Comparison of ENCODE assay signal across 14 mouse cellular contexts in the genomic region with DNA sequence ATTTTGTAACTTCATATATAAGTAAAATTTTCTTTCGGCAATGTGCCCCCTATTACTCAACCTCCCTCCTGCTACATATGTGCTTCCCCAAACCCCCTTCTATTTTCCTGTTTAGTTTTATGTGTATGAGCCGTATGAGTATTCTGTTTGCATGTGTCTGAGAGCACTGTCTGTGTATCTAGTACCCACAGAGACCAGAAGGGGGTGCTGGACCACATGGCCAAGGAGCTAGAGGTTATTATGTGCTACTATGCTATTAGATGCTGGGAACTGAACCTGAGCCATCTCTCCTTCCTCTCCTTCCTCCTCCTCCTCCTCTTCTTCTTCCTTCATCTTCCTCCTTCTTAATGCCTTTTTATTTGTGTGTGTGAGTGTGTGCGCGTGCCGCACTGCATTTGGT. TPM values are rescaled to one million over a fixed set of nuclear protein-coding genes. Genes with fewer than 3 reads are reported as not detected.
A peak's percentile ranks its signal among the peaks of the same experiment; 100 is the strongest.
DNase-seq lines count a peak whose midpoint lies in the region; ATAC-seq and TF ChIP-seq lines count a peak whose summit lies in the region.
"Had no signal": no experiment of that assay in that cellular context is flagged by ENCODE, and none has a peak within 500 bp of the region (broad histone marks: within the 10 kb centered on the region; RNA-seq: fewer than 3 reads in every experiment).

No protein-coding gene starts in this region.

- no peaks in the 10 kb centered on the region for H3K4me1 ChIP-seq in hindbrain, postnatal 0 days (ENCODE audit: insufficient read depth, low read length)
- peaks cover 9% of the 10 kb centered on the region for H3K4me1 ChIP-seq in hindbrain, embryonic 12.5 days
- no peaks in the 10 kb centered on the region for H3K4me1 ChIP-seq in lung, postnatal 0 days (ENCODE audit: insufficient read depth, low read depth, low read length)
- peaks cover 5% of the 10 kb centered on the region; the same call in 1 of the 2 replicates for H3K4me1 ChIP-seq in midbrain, embryonic 15.5 days
- H3K4me1 ChIP-seq: embryonic facial prominence, embryonic 15.5 days had no signal

- H3K9me3 ChIP-seq in hindbrain, postnatal 0 days (ENCODE audit: low read length) = no peaks in the 10 kb centered on the region
- no peaks in the 10 kb centered on the region for H3K9me3 ChIP-seq in hindbrain, embryonic 12.5 days (replicated peaks)
- no peaks in the 10 kb centered on the region for H3K9me3 ChIP-seq in lung, postnatal 0 days (ENCODE audit: low read length)
- no peaks in the 10 kb centered on the region for H3K9me3 ChIP-seq in midbrain, embryonic 15.5 days
- H3K9me3 ChIP-seq: embryonic facial prominence, embryonic 15.5 days; heart, embryonic 15.5 days had no signal

- H3K27ac ChIP-seq in hindbrain, postnatal 0 days = no peak overlapping the region
- no peak overlapping the region for H3K27ac ChIP-seq in hindbrain, embryonic 12.5 days
- H3K27ac ChIP-seq in lung, postnatal 0 days (ENCODE audit: low read length) = no peak overlapping the region
- H3K27ac ChIP-seq in midbrain, embryonic 15.5 days = no peak overlapping the region
- H3K27ac ChIP-seq: embryonic facial prominence, embryonic 15.5 days; heart, embryonic 15.5 days had no signal

- H3K4me2 ChIP-seq in hindbrain, postnatal 0 days (ENCODE audit: low read depth, low read length) = no peak overlapping the region
- no peak overlapping the region for H3K4me2 ChIP-seq in hindbrain, embryonic 12.5 days (replicated peaks)
- H3K4me2 ChIP-seq in lung, postnatal 0 days (replicated peaks; ENCODE audit: low read depth, low read length) = no peak overlapping the region
- no peak overlapping the region for H3K4me2 ChIP-seq in midbrain, embryonic 15.5 days
- H3K4me2 ChIP-seq: embryonic facial prominence, embryonic 15.5 days; heart, embryonic 15.5 days had no signal

- TF ChIP-seq CTCF in hindbrain, postnatal 0 days (IDR thresholded peaks at IDR 0.05; ENCODE audit: low read depth) = peak; percentile 34; the same call in 1 of the 2 replicates
- peak; percentile 40 for TF ChIP-seq CTCF in lung, postnatal 0 days (IDR thresholded peaks at IDR 0.05)

- no peak for TF ChIP-seq EP300 in lung, postnatal 0 days (IDR thresholded peaks at IDR 0.05)

- H3K9ac ChIP-seq in hindbrain, postnatal 0 days (replicated peaks; ENCODE audit: low read length) = no peak overlapping the region
- H3K9ac ChIP-seq in hindbrain, embryonic 12.5 days = no peak overlapping the region
- no peak overlapping the region for H3K9ac ChIP-seq in lung, postnatal 0 days (replicated peaks; ENCODE audit: low read depth)
- no peak overlapping the region for H3K9ac ChIP-seq in midbrain, embryonic 15.5 days
- H3K9ac ChIP-seq: embryonic facial prominence, embryonic 15.5 days; heart, embryonic 15.5 days had no signal

- DNase-seq in hindbrain, postnatal 0 days (ENCODE audit: low spot score) = no peak
- DNase-seq in lung, postnatal 0 days (ENCODE audit: low spot score) = no peak
- no peak for DNase-seq in lung, postnatal 4 days
- DNase-seq in ES-CJ7 (ENCODE audit: low read depth, low spot score) = peak; percentile 58
- DNase-seq in induced T-regulatory cell, adult 2 months (ENCODE audit: low read depth) = peak; percentile 32
- no peak for DNase-seq in adrenal gland, postnatal 10 days
- DNase-seq: kidney, postnatal 36 days; right cerebral cortex, postnatal 25 days had no signal

- 92% methylated on average over 5 of the region's 5 CpGs for WGBS in hindbrain, postnatal 0 days
- 93% methylated on average over 5 of the region's 5 CpGs for WGBS in hindbrain, embryonic 12.5 days
- WGBS in lung, postnatal 0 days = 91% methylated on average over 5 of the region's 5 CpGs
- WGBS in midbrain, embryonic 15.5 days = 91% methylated on average over 5 of the region's 5 CpGs

- no peak for ATAC-seq in hindbrain, postnatal 0 days
- no peak for ATAC-seq in hindbrain, embryonic 12.5 days (ENCODE audit: low FRiP score)
- no peak for ATAC-seq in lung, postnatal 0 days
- no peak for ATAC-seq in midbrain, embryonic 15.5 days (replicated peaks)
- ATAC-seq: forebrain, embryonic 14.5 days had no signal

- H3K4me3 ChIP-seq in hindbrain, postnatal 0 days (ENCODE audit: low read length) = no peak overlapping the region
- H3K4me3 ChIP-seq in hindbrain, embryonic 12.5 days = no peak overlapping the region
- no peak overlapping the region for H3K4me3 ChIP-seq in lung, postnatal 0 days (ENCODE audit: low read depth, low read length)
- no peak overlapping the region for H3K4me3 ChIP-seq in midbrain, embryonic 15.5 days
- H3K4me3 ChIP-seq: embryonic facial prominence, embryonic 15.5 days; heart, embryonic 15.5 days had no signal

- H3K36me3 ChIP-seq in hindbrain, postnatal 0 days (ENCODE audit: insufficient read depth, low read length) = no peaks in the 10 kb centered on the region
- H3K36me3 ChIP-seq in hindbrain, embryonic 12.5 days = peaks cover 2% of the 10 kb centered on the region; the same call in 1 of the 2 replicates
- no peaks in the 10 kb centered on the region for H3K36me3 ChIP-seq in lung, postnatal 0 days (ENCODE audit: insufficient read depth, low read length)
- H3K36me3 ChIP-seq in midbrain, embryonic 15.5 days (replicated peaks) = no peaks in the 10 kb centered on the region
- H3K36me3 ChIP-seq: embryonic facial prominence, embryonic 15.5 days; heart, embryonic 15.5 days had no signal

- H3K27me3 ChIP-seq in hindbrain, postnatal 0 days (ENCODE audit: insufficient read depth, low read length) = no peaks in the 10 kb centered on the region
- H3K27me3 ChIP-seq in hindbrain, embryonic 12.5 days = no peaks in the 10 kb centered on the region
- no peaks in the 10 kb centered on the region for H3K27me3 ChIP-seq in lung, postnatal 0 days (replicated peaks; ENCODE audit: insufficient read depth, low read length)
- H3K27me3 ChIP-seq in midbrain, embryonic 15.5 days (replicated peaks) = no peaks in the 10 kb centered on the region
- H3K27me3 ChIP-seq: embryonic facial prominence, embryonic 15.5 days; heart, embryonic 15.5 days had no signal

RNA-seq across cellular contexts. Expression of a gene that starts 59.2 kb away (rescaled TPM):
- 21.5 and 23.3 TPM in 2 replicates for total RNA-seq in hindbrain, postnatal 0 days (2014; rRNA removed)
- polyA plus RNA-seq in hindbrain, postnatal 0 days (2015; fragmentation: Nextera tagmentation; extraction: Ambion mirVana) = 23.8 and 24.4 TPM in 2 replicates
- 22.4 and 24.0 TPM in 2 replicates for polyA plus RNA-seq in hindbrain, embryonic 12.5 days (2016; fragmentation: Nextera tagmentation; extraction: Ambion mirVana)
- 7.3 and 9.3 TPM in 2 replicates for polyA plus RNA-seq in lung, postnatal 0 days (2015; fragmentation: Nextera tagmentation; extraction: Ambion mirVana)
- total RNA-seq in adrenal gland, postnatal 10 days (2021) = 1 to 10 TPM; 4.1 to 5.9 TPM
- polyA plus RNA-seq in midbrain, embryonic 15.5 days (2015; fragmentation: Nextera tagmentation; extraction: Ambion mirVana) = 28.5 and 33.0 TPM in 2 replicates
- total RNA-seq: MEL had no signal

Comparison
In these comparisons a context has a peak if more than half of its experiments do, and no peak if none do; other contexts are left out.
1. DNase-seq: peak in ES-CJ7 (single experiment) and induced T-regulatory cell, adult 2 months (single experiment); none in hindbrain, postnatal 0 days (single experiment), lung, postnatal 0 days (single experiment), lung, postnatal 4 days (0 of 2) and adrenal gland, postnatal 10 days (single experiment).